Mouse (Mus musculus): Measurements from ENCODE around the gene Fbxo41. TPM values are rescaled to one million over a fixed set of nuclear protein-coding genes. Genes with fewer than 3 reads are reported as not detected.

Gene Fbxo41
- polyA plus RNA-seq, 1 experiment from 2014 or later, result 11.5 TPM

GRCm38 (mm10) chr6:85511286-85512055, 8.7 kb upstream of the Fbxo41 start:
- WGBS, result under 1% methylated on average over 87 of the region's 88 CpGs
- no peak; the same call in 1 of the 2 replicates for ATAC-seq (replicated peaks)
- Histone ChIP-seq H3K36me3 (replicated peaks) (no peaks in the 10 kb centered on the region), H3K9me3 (no peaks in the 10 kb centered on the region), H3K4me3 (peak overlapping the region; percentile 48), H3K4me1 (peaks cover 30% of the 10 kb centered on the region), H3K27me3 (replicated peaks) (peaks cover 60% of the 10 kb centered on the region), H3K27ac (no peak overlapping the region), H3K9ac (no peak overlapping the region; the same call in 1 of the 2 replicates), H3K4me2 (peak overlapping the region; percentile 94)

GRCm38 (mm10) chr6:85510476-85510875, 7.7 kb upstream of the Fbxo41 start:
- Histone ChIP-seq H3K27me3 (replicated peaks) (peaks cover 58% of the 10 kb centered on the region), H3K4me2 (no peak overlapping the region), H3K9me3 (no peaks in the 10 kb centered on the region), H3K36me3 (replicated peaks) (no peaks in the 10 kb centered on the region), H3K9ac (no peak overlapping the region), H3K4me3 (no peak overlapping the region), H3K27ac (no peak overlapping the region), H3K4me1 (peaks cover 30% of the 10 kb centered on the region)
- WGBS, result 1% methylated on average over 6 of the region's 6 CpGs
- no peak for ATAC-seq (replicated peaks)

GRCm38 (mm10) chr6:85508602-85509001, 5.8 kb upstream of the Fbxo41 start:
- peaks cover 25% of the 10 kb centered on the region for H3K4me1 ChIP-seq
- H3K4me3 ChIP-seq, result no peak overlapping the region
- no peak for ATAC-seq (replicated peaks)
- peaks cover 39% of the 10 kb centered on the region for H3K27me3 ChIP-seq (replicated peaks)
- no peaks in the 10 kb centered on the region for H3K9me3 ChIP-seq
- no peak overlapping the region for H3K4me2 ChIP-seq
- H3K27ac ChIP-seq, result no peak overlapping the region
- no peaks in the 10 kb centered on the region for H3K36me3 ChIP-seq (replicated peaks)
- WGBS, result 46% methylated on average over 5 of the region's 5 CpGs
- H3K9ac ChIP-seq, result no peak overlapping the region

- Histone ChIP-seq H3K36me3 (replicated peaks) (no peaks in the 10 kb centered on the region), H3K4me2 (no peak overlapping the region), H3K4me3 (no peak overlapping the region), H3K27ac (no peak overlapping the region), H3K9me3 (no peaks in the 10 kb centered on the region), H3K27me3 (replicated peaks) (peaks cover 3% of the 10 kb centered on the region), H3K9ac (no peak overlapping the region), H3K4me1 (peaks cover 22% of the 10 kb centered on the region)
- WGBS, result 39% methylated on average over 2 of the region's 2 CpGs
- no peak for ATAC-seq (replicated peaks)
Observed at GRCm38 (mm10) chr6:85504908-85505307, 2.1 kb upstream of the Fbxo41 start.

GRCm38 (mm10) chr6:85502103-85502910, 487 bp downstream of the Fbxo41 start:
- Histone ChIP-seq H3K4me3 (peak overlapping the region; percentile 90), H3K9ac (peak overlapping the region; percentile 94), H3K27ac (peak overlapping the region; percentile 87), H3K27me3 (replicated peaks) (no peaks in the 10 kb centered on the region), H3K4me1 (peaks cover 22% of the 10 kb centered on the region), H3K36me3 (replicated peaks) (no peaks in the 10 kb centered on the region), H3K9me3 (no peaks in the 10 kb centered on the region), H3K4me2 (peak overlapping the region; percentile 77)
- peak; percentile 86 for ATAC-seq (replicated peaks)
- under 1% methylated on average over 35 of the region's 37 CpGs for WGBS

- H3K4me3 ChIP-seq, result peak overlapping the region; percentile 90
- H3K36me3 ChIP-seq (replicated peaks), result no peaks in the 10 kb centered on the region
- H3K4me1 ChIP-seq, result peaks cover 22% of the 10 kb centered on the region
- H3K27ac ChIP-seq, result peak overlapping the region; percentile 87
- ATAC-seq (replicated peaks), result peak; percentile 7
- H3K9ac ChIP-seq, result peak overlapping the region; percentile 94
- no peaks in the 10 kb centered on the region for H3K9me3 ChIP-seq
- no peaks in the 10 kb centered on the region for H3K27me3 ChIP-seq (replicated peaks)
- peak overlapping the region; percentile 77 for H3K4me2 ChIP-seq
- WGBS, result 9% methylated on average over 6 of the region's 6 CpGs
Observed at GRCm38 (mm10) chr6:85501571-85502102, 1.2 kb downstream of the Fbxo41 start.

GRCm38 (mm10) chr6:85500416-85500815, 2.4 kb downstream of the Fbxo41 start:
- 81% methylated on average over 1 of the region's 1 CpGs for WGBS
- H3K9me3 ChIP-seq, result no peaks in the 10 kb centered on the region
- H3K4me3 ChIP-seq, result no peak overlapping the region

GRCm38 (mm10) chr6:85498147-85498546, 4.6 kb downstream of the Fbxo41 start:
- H3K4me3 ChIP-seq, result no peak overlapping the region
- H3K9me3 ChIP-seq, result no peaks in the 10 kb centered on the region

More at GRCm38 (mm10) chr6:85500416-85500815, 2.4 kb downstream of the Fbxo41 start:
- no peaks in the 10 kb centered on the region for H3K36me3 ChIP-seq (replicated peaks)
- peaks cover 22% of the 10 kb centered on the region for H3K4me1 ChIP-seq
- H3K27ac ChIP-seq, result no peak overlapping the region
- no peak for ATAC-seq (replicated peaks)
- H3K9ac ChIP-seq, result no peak overlapping the region
- no peaks in the 10 kb centered on the region for H3K27me3 ChIP-seq (replicated peaks)
- no peak overlapping the region for H3K4me2 ChIP-seq

GRCm38 (mm10) chr6:85496976-85497375, 5.8 kb downstream of the Fbxo41 start:
- no peak overlapping the region for H3K4me3 ChIP-seq
- no peaks in the 10 kb centered on the region for H3K27me3 ChIP-seq (replicated peaks)
- H3K4me1 ChIP-seq, result peaks cover 15% of the 10 kb centered on the region
- no peaks in the 10 kb centered on the region for H3K9me3 ChIP-seq
- ATAC-seq (replicated peaks), result no peak
- no peaks in the 10 kb centered on the region for H3K36me3 ChIP-seq (replicated peaks)
- H3K4me2 ChIP-seq, result no peak overlapping the region
- no peak overlapping the region for H3K27ac ChIP-seq
- no peak overlapping the region for H3K9ac ChIP-seq

More at GRCm38 (mm10) chr6:85498147-85498546, 4.6 kb downstream of the Fbxo41 start:
- no peaks in the 10 kb centered on the region for H3K27me3 ChIP-seq (replicated peaks)
- ATAC-seq (replicated peaks), result no peak
- no peak overlapping the region for H3K27ac ChIP-seq
- H3K36me3 ChIP-seq (replicated peaks), result no peaks in the 10 kb centered on the region
- H3K4me2 ChIP-seq, result no peak overlapping the region
- 76% methylated on average over 9 of the region's 9 CpGs for WGBS
- peaks cover 20% of the 10 kb centered on the region for H3K4me1 ChIP-seq
- H3K9ac ChIP-seq, result no peak overlapping the region

GRCm38 (mm10) chr6:85491606-85492005, 11.2 kb downstream of the Fbxo41 start:
- no peaks in the 10 kb centered on the region for H3K9me3 ChIP-seq
- H3K36me3 ChIP-seq (replicated peaks), result no peaks in the 10 kb centered on the region
- no peaks in the 10 kb centered on the region for H3K4me1 ChIP-seq
- H3K4me3 ChIP-seq, result no peak overlapping the region
- no peak overlapping the region for H3K27ac ChIP-seq
- H3K9ac ChIP-seq, result no peak overlapping the region
- peaks cover 4% of the 10 kb centered on the region for H3K27me3 ChIP-seq (replicated peaks)
- no peak overlapping the region for H3K4me2 ChIP-seq
- no peak for ATAC-seq (replicated peaks)
- WGBS, result 95% methylated on average over 3 of the region's 3 CpGs

GRCm38 (mm10) chr6:85490252-85490651, 12.5 kb downstream of the Fbxo41 start:
- Histone ChIP-seq H3K27ac (no peak overlapping the region), H3K9me3 (no peaks in the 10 kb centered on the region), H3K4me3 (no peak overlapping the region), H3K4me1 (no peaks in the 10 kb centered on the region), H3K27me3 (replicated peaks) (peaks cover 17% of the 10 kb centered on the region), H3K9ac (no peak overlapping the region), H3K36me3 (replicated peaks) (no peaks in the 10 kb centered on the region), H3K4me2 (no peak overlapping the region)
- no peak for ATAC-seq (replicated peaks)
- WGBS, result 91% methylated on average over 4 of the region's 4 CpGs

- Histone ChIP-seq H3K9ac (no peak overlapping the region), H3K4me3 (no peak overlapping the region), H3K27ac (no peak overlapping the region), H3K4me2 (no peak overlapping the region), H3K36me3 (replicated peaks) (no peaks in the 10 kb centered on the region), H3K27me3 (replicated peaks) (peaks cover 22% of the 10 kb centered on the region), H3K4me1 (peaks cover 1% of the 10 kb centered on the region), H3K9me3 (no peaks in the 10 kb centered on the region)
- WGBS, result 78% methylated on average over 3 of the region's 3 CpGs
- ATAC-seq (replicated peaks), result no peak
Observed at GRCm38 (mm10) chr6:85489717-85490116, 13.1 kb downstream of the Fbxo41 start.

Measured in midbrain, embryonic 15.5 days (tissue).